Mouse (Mus musculus) hindlimb bud, embryonic 11.5 days (tissue): Measurements from ENCODE around the gene Vmn2r16.

Experiments used
- DNase-seq: peaks from one replicate; pipeline ENCODE4 v3.0.0-alpha.2; 2012; ENCODE audit warnings: low read depth, low spot score; ENCODE audit errors: extremely low spot score

Gene Vmn2r16

DNA sequence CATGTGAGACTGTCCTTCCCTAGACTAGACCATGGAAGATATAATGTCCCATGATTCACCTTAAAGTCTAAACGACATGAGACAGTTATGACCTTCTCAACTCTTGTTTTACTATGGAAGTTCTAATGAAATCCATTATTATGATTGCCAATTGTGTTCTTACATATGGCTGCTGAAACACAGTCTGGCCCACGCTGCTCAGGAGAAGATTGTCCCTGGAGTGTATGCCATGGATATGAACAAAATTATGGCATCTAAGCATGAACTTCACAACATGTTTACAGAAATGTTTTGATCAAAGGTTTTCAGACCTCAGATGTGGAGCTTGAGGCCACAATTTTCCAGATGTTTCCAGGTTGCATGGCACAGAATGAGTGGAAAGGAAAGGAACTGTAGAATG, at the start of gene Vmn2r16:
Gene Vmn2r16, plus strand, starts transcription at position 301 of the 400 bp plus-strand sequence.
- DNase-seq, result no peak

DNA sequence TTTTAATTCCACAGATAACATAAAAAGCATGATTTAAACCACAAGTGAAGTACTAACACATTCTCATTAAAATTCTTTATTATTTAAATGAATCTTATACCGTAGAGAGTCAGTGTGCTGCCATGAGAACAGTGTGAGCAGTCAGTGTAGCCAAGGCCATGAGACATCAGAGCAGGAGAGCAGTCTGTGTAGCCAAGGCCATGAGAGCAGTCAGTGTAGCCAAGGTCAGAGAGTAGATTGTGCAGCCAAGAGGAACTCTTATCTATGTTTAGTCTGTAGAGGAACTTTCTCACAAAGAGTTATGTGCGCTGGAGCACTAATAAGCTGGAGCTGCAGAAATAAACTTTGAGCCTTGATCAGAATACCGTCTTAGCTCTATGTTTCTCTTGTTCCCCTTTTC, 35.3 kb upstream of the Vmn2r16 start:
- no peak for DNase-seq

DNA sequence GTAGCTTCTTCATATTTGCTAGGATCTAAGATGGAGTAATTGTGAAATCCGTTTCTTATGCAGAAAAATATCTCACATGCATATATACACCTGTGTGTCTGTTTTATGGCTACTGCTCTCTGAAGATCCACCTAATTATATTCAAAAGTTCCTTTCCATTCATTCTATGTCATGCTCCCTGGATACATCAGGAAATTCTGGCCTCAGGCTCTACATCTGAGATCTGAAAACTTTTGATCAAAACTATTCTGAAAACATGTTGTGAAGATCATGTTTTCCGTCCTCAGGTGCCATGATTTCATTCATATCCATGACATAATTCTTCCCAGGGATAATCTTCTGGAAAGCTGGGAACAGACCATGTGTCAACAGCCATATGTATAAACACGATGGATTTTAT, 32.4 kb upstream of the Vmn2r16 start, which contains the start of gene Vmn2r15:
Gene Vmn2r15, minus strand, starts transcription at position 101 of the 400 bp plus-strand sequence.
- DNase-seq, result no peak

DNA sequence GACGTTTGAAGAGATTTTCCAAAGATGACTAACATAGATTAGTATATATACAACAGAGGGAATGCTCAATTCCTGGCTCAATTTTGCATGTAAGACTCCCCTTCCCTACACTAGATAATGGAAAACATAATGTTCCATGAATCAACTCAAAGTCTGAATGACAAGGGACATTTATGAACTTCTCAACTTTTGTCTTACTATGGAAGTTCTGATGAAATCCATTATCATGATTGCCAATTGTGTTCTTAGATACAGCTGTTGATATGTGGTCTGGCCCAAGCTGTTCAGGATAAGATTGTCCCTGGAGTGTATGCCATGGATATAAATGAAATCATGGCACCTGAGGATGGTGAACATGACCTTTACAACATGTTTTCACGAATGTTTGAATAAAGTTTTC, 89.4 kb downstream of the Vmn2r16 start, which contains the start of gene Vmn2r17:
Gene Vmn2r17, plus strand, starts transcription at position 301 of the 400 bp plus-strand sequence.
- no peak for DNase-seq
